Mouse (Mus musculus): ENCODE results near the gene Snapin.

The Snapin gene

GRCm38 (mm10) chr3:90451396-90452095 lies 39.3 kb downstream of the Snapin start:
- peak; percentile 60 for DNase-seq (ENCODE audit: low read depth)

- DNase-seq (ENCODE audit: low read depth): no peak
These were observed 40.0 kb downstream of the Snapin start for GRCm38 (mm10) chr3:90450874-90451273.

GRCm38 (mm10) chr3:90448626-90449025 lies 42.2 kb downstream of the Snapin start:
- no peak for DNase-seq (ENCODE audit: low read depth)

GRCm38 (mm10) chr3:90447123-90447494 lies 43.7 kb downstream of the Snapin start:
- no peak for DNase-seq (ENCODE audit: low read depth)

GRCm38 (mm10) chr3:90446389-90447122 lies 44.3 kb downstream of the Snapin start:
- peak; percentile 57 for DNase-seq (ENCODE audit: low read depth)

- DNase-seq (ENCODE audit: low read depth): no peak
These were observed 45.2 kb downstream of the Snapin start for GRCm38 (mm10) chr3:90445417-90446200.

- DNase-seq (ENCODE audit: low read depth): peak; percentile 52
These were observed 46.9 kb downstream of the Snapin start for GRCm38 (mm10) chr3:90443977-90444376.

- no peak for DNase-seq (ENCODE audit: low read depth)
These were observed 50.1 kb downstream of the Snapin start for GRCm38 (mm10) chr3:90440756-90441155.

Data from 416B (cell line).